Mouse (Mus musculus) adipose tissue, adult 10 weeks (tissue): ENCODE results near the gene Klc1. TPM values are rescaled to one million over a fixed set of nuclear protein-coding genes. Genes with fewer than 3 reads are reported as not detected.

Experiments used
- polyA plus RNA-seq: library from polyadenylated mRNA; stranded (reverse); fragments of 350-450 nt; fragmentation: Illumina TruSeq; extraction: RNeasy Lipid Tissue Mini Kit (QIAGEN cat#74804); gene quantifications from one replicate; pipeline ENCODE4 v1.2.3, GENCODE M21; 2014; ENCODE audit warnings: low read depth, low replicate concordance

Gene Klc1
- polyA plus RNA-seq: 61.9 TPM

DNA sequence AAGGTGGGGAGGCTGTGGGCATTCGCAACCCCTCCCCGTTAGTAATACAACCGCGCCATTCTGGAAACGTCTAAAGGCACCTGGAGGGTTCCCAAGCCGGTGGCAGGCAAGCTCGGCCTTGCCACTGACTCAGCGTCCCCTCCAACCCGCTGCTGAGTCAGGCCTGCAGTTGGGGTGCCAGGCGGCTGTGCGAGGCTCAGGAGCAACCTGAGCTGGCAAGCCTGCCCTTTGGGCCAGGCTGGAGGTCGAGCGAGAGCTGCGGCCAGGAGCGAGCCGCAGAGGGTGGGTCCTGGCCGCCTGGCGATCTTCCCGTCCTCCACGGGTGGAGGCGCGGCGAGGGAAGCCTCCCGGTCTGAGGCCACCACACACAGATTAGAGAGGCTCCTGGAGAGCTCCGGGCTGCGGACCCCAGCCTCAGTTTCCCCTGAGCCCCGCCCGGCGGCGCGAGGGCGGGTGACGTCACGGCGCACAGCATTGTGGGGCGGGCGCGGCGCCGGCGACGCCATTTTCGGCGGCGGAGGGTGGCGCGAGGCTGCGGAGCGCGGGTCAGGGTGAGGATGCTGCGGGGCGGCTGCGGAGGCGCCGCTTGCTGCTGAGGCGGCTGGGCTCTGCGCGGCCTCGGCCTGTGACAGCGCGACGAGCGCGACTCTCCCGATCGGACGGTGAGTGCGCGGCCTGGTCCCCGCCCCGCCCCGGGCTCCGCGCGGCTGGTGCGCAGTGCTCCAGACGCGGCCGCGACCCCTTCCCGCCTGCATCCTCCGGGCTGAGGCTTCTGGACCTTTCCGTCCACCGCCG, at the start of gene Klc1:
Gene Klc1 (plus strand): TSS at position 469 of the 795 bp plus-strand sequence.

GRCm38 (mm10) chr12:111713004-111713651, 45.5 kb upstream of the Klc1 start, which contains the start of the genes Bag5 and Apopt1:
Bag5 (minus strand) TSS chr12:111713257.
Apopt1 (plus strand) TSS chr12:111713261.

GRCm38 (mm10) chr12:111813766-111814617, 55.3 kb downstream of the Klc1 start, which contains the start of the genes Xrcc3 and Zfyve21:
Xrcc3 (minus strand) TSS chr12:111813873.
Zfyve21 (plus strand) TSS chr12:111814170.

Other genes with a start within 250 kb of the Klc1 start
- 177 TPM for gene Eif5, start 220.8 kb upstream of the Klc1 start, polyA plus RNA-seq
- gene Mark3, start 184.3 kb upstream of the Klc1 start, polyA plus RNA-seq: 37.2 TPM
- 155 TPM for gene Ckb, start 86.5 kb upstream of the Klc1 start, polyA plus RNA-seq
- gene Trmt61a, start 80.7 kb upstream of the Klc1 start, polyA plus RNA-seq: 16.5 TPM
- gene Bag5, start 45.6 kb upstream of the Klc1 start, polyA plus RNA-seq: 35.6 TPM
- 61.8 TPM for gene Apopt1, start 45.6 kb upstream of the Klc1 start, polyA plus RNA-seq
- 6.3 TPM for gene Xrcc3, start 55.0 kb downstream of the Klc1 start, polyA plus RNA-seq
- 98.0 TPM for gene Zfyve21, start 55.3 kb downstream of the Klc1 start, polyA plus RNA-seq
- gene Ppp1r13b, start 149.3 kb downstream of the Klc1 start, polyA plus RNA-seq: 29.9 TPM
- gene Atp5mpl, start 208.1 kb downstream of the Klc1 start, polyA plus RNA-seq: 387 TPM
- 1.6 TPM for gene Tdrd9, start 212.7 kb downstream of the Klc1 start, polyA plus RNA-seq
- not detected for gene Rd3l, start 222.5 kb downstream of the Klc1 start, polyA plus RNA-seq